Mouse (Mus musculus) myocyte (in vitro differentiated cells): ENCODE data around the gene Samd4. TPM values are rescaled to one million over a fixed set of nuclear protein-coding genes. Genes with fewer than 3 reads are reported as not detected.

ENCODE experiments used
- H3K27me3 ChIP-seq: one replicate; pipeline ENCODE4 v1.6.1; 2011; ENCODE audit not compliant: control insufficient read depth, insufficient read depth, insufficient read length
- H3K36me3 ChIP-seq: one replicate; pipeline ENCODE4 v1.6.1; 2011; ENCODE audit not compliant: control insufficient read depth, insufficient read depth
- H3K4me2 ChIP-seq: one replicate; pipeline ENCODE4 v1.6.1; 2011; ENCODE audit warnings: low read depth, control low read depth
- H3K4me3 ChIP-seq: one replicate; pipeline ENCODE4 v1.5.1; 2011; ENCODE audit warnings: mild to moderate bottlenecking, control low read depth, moderate library complexity
- H3K79me2 ChIP-seq: one replicate; pipeline ENCODE4 v1.6.1; 2011; ENCODE audit not compliant: control insufficient read depth, insufficient read depth
- H3ac ChIP-seq: one replicate; pipeline ENCODE4 v1.6.1; 2011; ENCODE audit not compliant: control insufficient read depth, insufficient read length
- CEBPB ChIP-seq: IDR thresholded peaks from 2 replicates; pipeline ENCODE4 v1.6.1; 2011; ENCODE audit warnings: mild to moderate bottlenecking, moderate library complexity; ENCODE audit not compliant: poor library complexity, insufficient read depth, severe bottlenecking
- E2F4 ChIP-seq: IDR thresholded peaks from one replicate; pipeline ENCODE4 v1.6.1; 2011; ENCODE audit warnings: mild to moderate bottlenecking, control low read depth, moderate library complexity; ENCODE audit not compliant: insufficient read depth
- MAX ChIP-seq: IDR thresholded peaks from one replicate; pipeline ENCODE4 v1.6.1; 2011; ENCODE audit warnings: low read depth, mild to moderate bottlenecking, control low read depth
- MYOD1 ChIP-seq, 3 experiments: IDR thresholded peaks; one replicate each; pipeline ENCODE4 v1.6.1; 2011; ENCODE audit warnings: control low read depth in 2 of 3, low read depth in 2 of 3, mild to moderate bottlenecking in 2 of 3, moderate library complexity in 1 of 3; ENCODE audit not compliant: insufficient read length in 2 of 3, control insufficient read depth in 1 of 3
- MYOG ChIP-seq, 3 experiments: IDR thresholded peaks; one replicate each; pipeline ENCODE4 v1.6.1; 2011; ENCODE audit warnings: control low read depth in 2 of 3, low read depth in 2 of 3, mild to moderate bottlenecking in 2 of 3; ENCODE audit not compliant: insufficient read length in 2 of 3, control insufficient read depth in 1 of 3, insufficient read depth in 1 of 3
- POLR2A ChIP-seq: IDR thresholded peaks from one replicate; pipeline ENCODE4 v1.6.1; 2011; ENCODE audit warnings: low read depth, mild to moderate bottlenecking, control low read depth, moderate library complexity; ENCODE audit not compliant: insufficient read length
- POLR2AphosphoS2 ChIP-seq: IDR thresholded peaks from one replicate; pipeline ENCODE4 v1.6.1; 2011; ENCODE audit warnings: low read depth, control low read depth; ENCODE audit not compliant: insufficient read length
- REST ChIP-seq: IDR thresholded peaks from one replicate; pipeline ENCODE4 v1.6.1; 2011; ENCODE audit warnings: mild to moderate bottlenecking, control low read depth, moderate library complexity; ENCODE audit not compliant: insufficient read depth, insufficient read length
- SRF ChIP-seq: IDR thresholded peaks from one replicate; pipeline ENCODE4 v1.6.1; 2011; ENCODE audit warnings: low read depth; ENCODE audit not compliant: control insufficient read depth, insufficient read length
- TCF12 ChIP-seq: IDR thresholded peaks from one replicate; pipeline ENCODE4 v1.6.1; 2011; ENCODE audit warnings: mild to moderate bottlenecking, control low read depth; ENCODE audit not compliant: poor library complexity, insufficient read depth, severe bottlenecking
- TCF3 ChIP-seq: IDR thresholded peaks from one replicate; pipeline ENCODE4 v1.6.1; 2011; ENCODE audit warnings: low read depth, control low read depth; ENCODE audit not compliant: insufficient read length
- USF1 ChIP-seq: IDR thresholded peaks from one replicate; pipeline ENCODE4 v1.6.1; 2011; ENCODE audit warnings: low read depth, mild to moderate bottlenecking, control low read depth, moderate library complexity
- polyA plus RNA-seq: library from polyadenylated mRNA; unstranded; fragments of >200 nt; fragmentation: generic; extraction: Trizol; gene quantifications from one replicate; pipeline ENCODE4 v1.2.1, GENCODE M21; 2012; ENCODE audit warnings: missing spikeins

The Samd4 gene
- polyA plus RNA-seq, 1 experiment: 15.7 TPM

DNA sequence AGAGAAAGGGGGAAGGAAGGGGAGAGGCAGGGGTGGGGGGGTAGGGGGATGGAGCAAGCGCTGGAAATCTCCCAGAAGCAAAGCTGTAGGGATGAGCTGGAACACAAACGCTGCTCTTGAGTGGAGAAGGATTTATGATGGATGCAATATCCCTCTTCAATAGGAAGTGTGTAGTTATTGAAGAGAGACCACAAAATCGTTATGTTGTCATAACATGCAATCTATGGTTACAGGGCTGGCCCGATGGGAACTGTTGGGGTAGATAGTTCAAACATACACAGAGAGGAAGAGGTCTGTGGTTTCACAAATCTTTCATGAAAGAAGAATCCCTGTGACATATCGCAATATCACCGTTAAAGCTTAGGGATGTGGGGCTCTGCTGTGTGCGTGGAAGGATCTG, 112.0 kb downstream of the Samd4 start:
- H3K4me2 ChIP-seq: peak overlapping the region; percentile 41
- H3ac ChIP-seq: no peak overlapping the region
- H3K36me3 ChIP-seq: no peaks in the 10 kb centered on the region
- peaks cover 36% of the 10 kb centered on the region for H3K79me2 ChIP-seq
- H3K4me3 ChIP-seq: no peak overlapping the region
- no peaks in the 10 kb centered on the region for H3K27me3 ChIP-seq
- TF ChIP-seq CEBPB: peak; percentile 83
- TF ChIP-seq E2F4: no peak

GRCm38 (mm10) chr14:46999321-47000025, 116.8 kb downstream of the Samd4 start:
- TF ChIP-seq POLR2A (no peak), TCF12 (no peak), MYOD1 (IDR thresholded peaks at IDR 0.05; ENCODE audit: control insufficient read depth in 1 of 3, insufficient read length in 2 of 3, low read depth in 2 of 3) (no peak), USF1 (peak; percentile 63), E2F4 (no peak), SRF (no peak), TCF3 (no peak), REST (no peak), CEBPB (peak; percentile 95), MYOG (IDR thresholded peaks at IDR 0.05; ENCODE audit: control insufficient read depth in 1 of 3, insufficient read depth in 1 of 3, insufficient read length in 2 of 3, low read depth in 2 of 3) (no peak), MAX (no peak), POLR2AphosphoS2 (no peak)
- Histone ChIP-seq H3K27me3 (no peaks in the 10 kb centered on the region), H3K4me2 (peak overlapping the region; percentile 50), H3ac (no peak overlapping the region), H3K36me3 (no peaks in the 10 kb centered on the region), H3K79me2 (peaks cover 37% of the 10 kb centered on the region), H3K4me3 (no peak overlapping the region)

DNA sequence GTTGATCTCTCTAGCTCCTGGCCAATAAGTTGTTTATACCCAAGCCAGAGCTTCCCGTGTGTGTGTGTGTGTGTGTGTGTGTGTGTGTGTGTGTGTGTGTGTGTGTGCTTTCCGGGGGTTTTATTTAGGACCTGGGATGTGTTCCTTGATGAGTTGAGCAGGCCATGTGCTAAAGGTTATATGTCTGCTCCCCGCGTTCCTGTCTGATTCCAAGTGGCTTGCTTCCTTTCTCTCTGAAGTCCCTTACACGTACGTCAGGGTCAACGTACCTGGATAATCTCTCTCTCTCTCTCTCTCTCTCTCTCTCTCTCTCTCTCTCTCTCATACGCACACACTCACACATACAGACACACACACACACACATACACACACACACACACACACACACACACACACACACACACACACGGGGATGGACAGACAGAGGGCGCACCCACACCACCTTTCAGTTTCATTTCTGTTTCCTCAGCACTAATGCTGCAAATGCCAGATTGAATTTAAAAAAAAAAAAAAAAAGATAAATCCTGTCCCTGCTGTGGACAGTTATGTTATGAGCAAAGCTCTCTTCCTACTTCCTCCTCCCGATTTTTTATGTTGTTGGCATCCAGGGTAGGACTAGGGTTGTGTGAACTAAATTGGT, 117.6 kb downstream of the Samd4 start:
- TF ChIP-seq POLR2AphosphoS2 (no peak), USF1 (no peak), TCF3 (no peak), E2F4 (no peak), CEBPB (no peak), REST (no peak)
- no peaks in the 10 kb centered on the region for H3K27me3 ChIP-seq
- H3K36me3 ChIP-seq: no peaks in the 10 kb centered on the region
- H3K4me2 ChIP-seq: peak overlapping the region; percentile 50
- no peak overlapping the region for H3K4me3 ChIP-seq
- no peak overlapping the region for H3ac ChIP-seq
- peaks cover 44% of the 10 kb centered on the region for H3K79me2 ChIP-seq

GRCm38 (mm10) chr14:47000786-47001761, 118.4 kb downstream of the Samd4 start:
- Histone ChIP-seq H3K4me2 (no peak overlapping the region), H3K79me2 (peaks cover 48% of the 10 kb centered on the region), H3K27me3 (no peaks in the 10 kb centered on the region), H3K36me3 (no peaks in the 10 kb centered on the region), H3ac (no peak overlapping the region), H3K4me3 (no peak overlapping the region)
- TF ChIP-seq POLR2AphosphoS2: no peak
- peak in 1 of 3 experiments; percentile 55 for TF ChIP-seq MYOG (IDR thresholded peaks at IDR 0.05; ENCODE audit: control insufficient read depth in 1 of 3, insufficient read depth in 1 of 3, insufficient read length in 2 of 3, low read depth in 2 of 3)
- TF ChIP-seq MYOD1 (IDR thresholded peaks at IDR 0.05; ENCODE audit: control insufficient read depth in 1 of 3, insufficient read length in 2 of 3, low read depth in 2 of 3): peak in 2 of 3 experiments; percentile 16 to 53

DNA sequence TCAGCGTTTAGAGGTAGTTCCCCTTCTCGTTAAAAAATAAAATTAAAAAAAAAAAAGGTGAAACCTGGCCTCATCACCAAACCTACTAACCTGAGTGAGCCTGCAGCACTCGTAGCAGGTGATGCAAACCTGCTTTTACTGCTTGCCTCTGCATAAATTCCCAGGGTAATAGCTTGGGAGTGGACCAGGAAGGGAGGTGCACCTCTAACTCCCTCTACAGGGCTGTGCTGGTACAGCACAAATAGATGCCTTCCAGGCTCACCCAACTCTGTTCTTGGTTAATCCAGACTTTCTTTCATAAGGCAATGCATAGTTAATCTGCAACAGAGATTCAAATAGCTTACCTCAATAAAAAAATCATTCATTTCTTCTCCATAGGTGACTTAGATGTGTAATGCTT, 121.5 kb downstream of the Samd4 start:
- no peak overlapping the region for H3K4me2 ChIP-seq
- peaks cover 62% of the 10 kb centered on the region for H3K79me2 ChIP-seq
- no peaks in the 10 kb centered on the region for H3K27me3 ChIP-seq
- no peaks in the 10 kb centered on the region for H3K36me3 ChIP-seq
- TF ChIP-seq POLR2AphosphoS2 (no peak), SRF (no peak), CEBPB (no peak), REST (no peak), TCF3 (no peak), MYOG (IDR thresholded peaks at IDR 0.05; ENCODE audit: control insufficient read depth in 1 of 3, insufficient read depth in 1 of 3, insufficient read length in 2 of 3, low read depth in 2 of 3) (no peak), USF1 (no peak), POLR2A (no peak), E2F4 (no peak), TCF12 (no peak), MAX (no peak), MYOD1 (IDR thresholded peaks at IDR 0.05; ENCODE audit: control insufficient read depth in 1 of 3, insufficient read length in 2 of 3, low read depth in 2 of 3) (no peak)
- no peak overlapping the region for H3ac ChIP-seq
- no peak overlapping the region for H3K4me3 ChIP-seq
